Mouse (Mus musculus): ENCODE data around the gene Adora1.

The Adora1 gene

GRCm38 (mm10) chr1:134194298-134195022 is 40.8 kb downstream of the Adora1 start:
- no peak for DNase-seq (ENCODE audit: low read depth, low spot score)

GRCm38 (mm10) chr1:134193674-134194197 is 41.5 kb downstream of the Adora1 start:
- no peak for DNase-seq (ENCODE audit: low read depth, low spot score)

GRCm38 (mm10) chr1:134193126-134193525 is 42.1 kb downstream of the Adora1 start, which contains the start of gene Mybph:
Gene Mybph, plus strand, starts transcription at chr1:134193448.
- no peak for DNase-seq (ENCODE audit: low read depth, low spot score)

GRCm38 (mm10) chr1:134192024-134192423 is 43.2 kb downstream of the Adora1 start:
- no peak for DNase-seq (ENCODE audit: low read depth, low spot score)

GRCm38 (mm10) chr1:134191192-134191591 is 44.0 kb downstream of the Adora1 start:
- DNase-seq (ENCODE audit: low read depth, low spot score): no peak

GRCm38 (mm10) chr1:134188989-134189729 is 46.1 kb downstream of the Adora1 start:
- no peak for DNase-seq (ENCODE audit: low read depth, low spot score)

- no peak for DNase-seq (ENCODE audit: low read depth, low spot score)
These were observed 47.0 kb downstream of the Adora1 start for GRCm38 (mm10) chr1:134188217-134188616.

GRCm38 (mm10) chr1:134184089-134184488 is 51.1 kb downstream of the Adora1 start:
- DNase-seq (ENCODE audit: low read depth, low spot score): no peak

GRCm38 (mm10) chr1:134182025-134182424 is 53.2 kb downstream of the Adora1 start, which contains the start of gene Chil1:
Gene Chil1, plus strand, starts transcription at chr1:134182176.
- DNase-seq (ENCODE audit: low read depth, low spot score): no peak

- DNase-seq (ENCODE audit: low read depth, low spot score): no peak
These were observed 57.3 kb downstream of the Adora1 start for GRCm38 (mm10) chr1:134177976-134178375.

- no peak for DNase-seq (ENCODE audit: low read depth, low spot score)
These were observed 62.1 kb downstream of the Adora1 start for GRCm38 (mm10) chr1:134173081-134173480.

- DNase-seq (ENCODE audit: low read depth, low spot score): no peak
These were observed 66.1 kb downstream of the Adora1 start for GRCm38 (mm10) chr1:134168985-134169697.

GRCm38 (mm10) chr1:134168567-134168966 is 66.7 kb downstream of the Adora1 start:
- DNase-seq (ENCODE audit: low read depth, low spot score): no peak

GRCm38 (mm10) chr1:134167416-134168305 is 67.6 kb downstream of the Adora1 start:
- DNase-seq (ENCODE audit: low read depth, low spot score): no peak

GRCm38 (mm10) chr1:134166547-134166946 is 68.7 kb downstream of the Adora1 start:
- no peak for DNase-seq (ENCODE audit: low read depth, low spot score)

GRCm38 (mm10) chr1:134164454-134164853 is 70.8 kb downstream of the Adora1 start:
- no peak for DNase-seq (ENCODE audit: low read depth, low spot score)

GRCm38 (mm10) chr1:134163476-134163875 is 71.8 kb downstream of the Adora1 start:
- DNase-seq (ENCODE audit: low read depth, low spot score): no peak

- no peak for DNase-seq (ENCODE audit: low read depth, low spot score)
These were observed 72.6 kb downstream of the Adora1 start for GRCm38 (mm10) chr1:134162510-134163225.

- DNase-seq (ENCODE audit: low read depth, low spot score): no peak
These were observed 73.8 kb downstream of the Adora1 start for GRCm38 (mm10) chr1:134161399-134161798.

GRCm38 (mm10) chr1:134160404-134160803 is 74.8 kb downstream of the Adora1 start:
- no peak for DNase-seq (ENCODE audit: low read depth, low spot score)

Data from mesoderm, embryonic 11.5 days (tissue).